Mouse (Mus musculus) lung, embryonic 16.5 days (tissue): ENCODE data around the gene C1ql4. TPM values are rescaled to one million over a fixed set of nuclear protein-coding genes. Genes with fewer than 3 reads are reported as not detected.

Experiments used
- ATAC-seq: fragments of 200-750 bp; cut with Nextera tagmentation; 2 replicates; pipeline ENCODE4 v1.8.0; 2017; ENCODE audit warnings: low read depth, mild to moderate bottlenecking, moderate library complexity
- H3K27ac ChIP-seq: fragments of 300-500 bp; sonication (generic); 2 replicates; pipeline ENCODE4 v1.5.1; 2014; ENCODE audit warnings: mild to moderate bottlenecking, control low read depth, low read length
- H3K27me3 ChIP-seq: fragments of 300-500 bp; sonication (generic); 2 replicates; pipeline ENCODE4 v1.6.1; 2014; ENCODE audit warnings: low read depth, low read length, mixed read lengths; ENCODE audit not compliant: control insufficient read depth, insufficient read depth
- H3K36me3 ChIP-seq: fragments of 300-500 bp; sonication (generic); 2 replicates; pipeline ENCODE4 v1.6.1; 2014; ENCODE audit warnings: low read length; ENCODE audit not compliant: control insufficient read depth, insufficient read depth
- H3K4me1 ChIP-seq: fragments of 300-500 bp; sonication (generic); replicated peaks from 2 replicates; pipeline ENCODE4 v1.6.1; 2014; ENCODE audit warnings: low read length, mixed read lengths; ENCODE audit not compliant: control insufficient read depth, insufficient read depth
- H3K4me2 ChIP-seq: fragments of 300-500 bp; sonication (generic); 2 replicates; pipeline ENCODE4 v1.6.1; 2014; ENCODE audit warnings: low read depth, low read length, control low read depth
- H3K4me3 ChIP-seq: fragments of 300-500 bp; sonication (generic); 2 replicates; pipeline ENCODE4 v1.5.1; 2014; ENCODE audit warnings: mild to moderate bottlenecking, low read length, control low read depth
- H3K9ac ChIP-seq: fragments of 300-500 bp; sonication (generic); 2 replicates; pipeline ENCODE4 v1.6.1; 2014; ENCODE audit warnings: low read length, control low read depth
- H3K9me3 ChIP-seq: fragments of 300-500 bp; sonication (generic); 2 replicates; pipeline ENCODE4 v1.6.1; 2016; ENCODE audit warnings: low read length; ENCODE audit not compliant: control insufficient read depth
- WGBS: fragments of 180-500 bp; shearing (Covaris S2); extraction: QIAGEN DNeasy Blood & Tissue Kit; methylation state at CpG from one replicate; pipeline ENCODE4 v1.1.7; 2014; 5-methylcytosine and 5-hydroxymethylcytosine counted together
- polyA plus RNA-seq: library from polyadenylated mRNA; unstranded; fragments of >200 nt; fragmentation: Nextera tagmentation; extraction: Ambion mirVana; gene quantifications from 2 replicates; pipeline ENCODE4 v1.2.1, GENCODE M21; 2015

Gene C1ql4
- polyA plus RNA-seq, 1 experiment from 2014 or later = not detected

DNA sequence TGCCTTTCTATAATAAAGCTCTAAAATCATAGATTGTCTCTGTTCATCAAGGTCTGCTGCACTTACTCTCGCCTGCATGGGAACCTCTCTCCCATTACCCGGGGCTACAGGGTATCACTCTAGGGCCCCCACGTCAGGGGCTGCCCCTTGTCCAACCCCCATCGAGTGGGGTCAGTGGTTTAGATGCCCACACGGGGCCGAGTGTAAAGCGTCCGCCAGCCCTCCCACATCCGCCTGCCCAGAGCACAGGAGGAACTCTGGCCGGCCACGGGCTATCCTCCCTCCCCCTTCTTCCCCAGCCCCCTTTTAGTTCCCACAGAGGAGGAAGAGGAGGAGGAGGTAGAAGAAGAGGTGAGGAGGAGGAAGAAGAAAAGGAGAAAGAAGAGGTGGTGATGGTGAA lies 33.2 kb upstream of the C1ql4 start:
- 8% methylated on average over 11 of the region's 11 CpGs for WGBS
- no peak overlapping the region for H3K4me3 ChIP-seq
- H3K27me3 ChIP-seq = no peaks in the 10 kb centered on the region
- ATAC-seq = no peak
- no peaks in the 10 kb centered on the region for H3K36me3 ChIP-seq
- H3K9ac ChIP-seq = no peak overlapping the region; the same call in 1 of the 2 replicates
- no peak overlapping the region for H3K27ac ChIP-seq
- H3K4me2 ChIP-seq = no peak overlapping the region
- peaks cover 5% of the 10 kb centered on the region for H3K4me1 ChIP-seq
- H3K9me3 ChIP-seq = no peaks in the 10 kb centered on the region

DNA sequence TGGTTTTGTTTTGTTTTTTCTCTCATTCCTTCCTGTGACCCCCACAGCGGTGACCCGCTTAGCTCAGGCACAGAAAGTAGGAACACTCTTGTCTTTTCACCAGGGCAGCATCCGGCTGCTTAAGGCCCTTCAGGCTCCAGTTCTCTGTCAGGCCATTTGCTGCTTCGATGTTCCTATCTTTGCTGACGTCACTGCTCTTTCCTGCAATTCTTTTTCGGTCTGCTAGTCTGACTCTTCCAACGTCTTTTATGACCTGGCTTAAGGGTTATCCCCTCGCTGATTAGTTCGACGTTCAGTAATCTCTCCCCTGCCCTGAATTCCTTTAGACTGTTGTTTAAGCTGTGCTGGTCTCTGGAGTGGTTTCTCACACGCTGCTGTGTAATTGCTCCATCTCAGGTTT lies 28.9 kb upstream of the C1ql4 start:
- ATAC-seq = no peak
- H3K4me1 ChIP-seq = 0 out of 2 replicates have a peak, but pooled peaks cover 3% of the 10 kb centered on the region
- H3K36me3 ChIP-seq = no peaks in the 10 kb centered on the region
- H3K4me2 ChIP-seq = no peak overlapping the region
- H3K27me3 ChIP-seq = no peaks in the 10 kb centered on the region
- H3K9me3 ChIP-seq = no peaks in the 10 kb centered on the region
- 38% methylated on average over 11 of the region's 11 CpGs for WGBS
- H3K4me3 ChIP-seq = no peak overlapping the region
- no peak overlapping the region for H3K27ac ChIP-seq
- H3K9ac ChIP-seq = no peak overlapping the region

DNA sequence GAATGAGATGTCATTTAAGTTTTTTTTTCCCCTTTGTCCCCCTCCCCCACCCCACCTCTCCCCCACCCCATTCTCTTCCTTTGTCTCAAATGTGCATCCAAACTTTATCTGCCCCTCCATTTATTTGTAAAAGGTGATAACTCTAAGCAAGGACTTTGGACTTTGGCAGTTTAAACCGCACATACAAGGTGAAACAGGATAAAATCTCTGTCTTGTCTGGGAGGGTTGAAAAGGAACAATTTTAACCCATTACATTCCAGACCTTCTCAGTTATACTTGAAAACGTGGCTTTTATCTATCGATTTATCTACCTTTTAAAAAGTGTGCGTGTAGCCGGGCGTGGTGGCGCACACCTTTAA lies 27.4 kb upstream of the C1ql4 start:
- ATAC-seq = no peak
- no peaks in the 10 kb centered on the region for H3K36me3 ChIP-seq
- H3K9ac ChIP-seq = no peak overlapping the region
- no peak overlapping the region for H3K27ac ChIP-seq
- H3K27me3 ChIP-seq = no peaks in the 10 kb centered on the region
- no peaks in the 10 kb centered on the region for H3K9me3 ChIP-seq
- H3K4me1 ChIP-seq = 0 out of 2 replicates have a peak, but pooled peaks cover 3% of the 10 kb centered on the region
- H3K4me2 ChIP-seq = no peak overlapping the region
- no peak overlapping the region for H3K4me3 ChIP-seq
- WGBS = 73% methylated on average over 7 of the region's 7 CpGs

DNA sequence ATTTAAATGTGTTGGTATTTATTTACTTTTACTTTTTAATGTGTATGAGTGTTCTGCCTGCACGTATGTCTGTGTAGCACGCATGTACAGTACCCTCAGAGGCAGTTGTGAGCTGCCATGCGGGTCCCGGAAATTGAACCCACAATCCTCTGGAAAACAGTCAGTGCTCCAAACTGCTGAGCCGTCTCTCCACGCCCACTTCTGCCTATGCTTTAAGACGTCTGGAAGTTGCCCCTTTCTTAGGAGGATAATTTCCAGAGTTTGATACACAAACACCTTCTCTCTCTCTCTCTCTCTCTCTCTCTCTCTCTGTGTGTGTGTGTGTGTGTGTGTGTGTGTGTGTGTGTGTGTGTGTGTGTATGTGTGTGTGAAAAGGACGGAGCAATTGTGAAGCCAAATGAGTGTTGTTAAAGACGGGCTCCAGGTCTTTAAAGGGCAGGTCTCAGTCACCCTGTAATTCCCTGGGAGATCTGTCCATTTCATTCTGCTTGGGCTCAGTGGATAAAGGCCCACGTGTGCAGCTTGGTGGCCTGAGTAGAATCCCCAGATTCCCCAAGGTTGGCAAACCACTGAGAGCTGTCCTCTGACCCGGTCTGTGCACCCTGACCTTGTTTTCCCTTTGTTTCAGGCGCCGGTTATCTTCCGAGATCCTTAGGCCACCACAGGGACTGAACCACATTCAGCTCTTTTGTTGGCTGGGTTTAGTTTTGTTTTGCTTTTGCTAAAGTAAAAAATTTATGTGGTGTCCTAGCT lies 26.9 kb upstream of the C1ql4 start:
- no peak overlapping the region for H3K4me3 ChIP-seq
- no peaks in the 10 kb centered on the region for H3K27me3 ChIP-seq
- H3K36me3 ChIP-seq = no peaks in the 10 kb centered on the region
- ATAC-seq = no peak
- 45% methylated on average over 14 of the region's 14 CpGs for WGBS
- no peak overlapping the region for H3K27ac ChIP-seq
- H3K4me1 ChIP-seq = 0 out of 2 replicates have a peak, but pooled peaks cover 3% of the 10 kb centered on the region
- no peak overlapping the region for H3K9ac ChIP-seq
- H3K4me2 ChIP-seq = no peak overlapping the region
- H3K9me3 ChIP-seq = no peaks in the 10 kb centered on the region

DNA sequence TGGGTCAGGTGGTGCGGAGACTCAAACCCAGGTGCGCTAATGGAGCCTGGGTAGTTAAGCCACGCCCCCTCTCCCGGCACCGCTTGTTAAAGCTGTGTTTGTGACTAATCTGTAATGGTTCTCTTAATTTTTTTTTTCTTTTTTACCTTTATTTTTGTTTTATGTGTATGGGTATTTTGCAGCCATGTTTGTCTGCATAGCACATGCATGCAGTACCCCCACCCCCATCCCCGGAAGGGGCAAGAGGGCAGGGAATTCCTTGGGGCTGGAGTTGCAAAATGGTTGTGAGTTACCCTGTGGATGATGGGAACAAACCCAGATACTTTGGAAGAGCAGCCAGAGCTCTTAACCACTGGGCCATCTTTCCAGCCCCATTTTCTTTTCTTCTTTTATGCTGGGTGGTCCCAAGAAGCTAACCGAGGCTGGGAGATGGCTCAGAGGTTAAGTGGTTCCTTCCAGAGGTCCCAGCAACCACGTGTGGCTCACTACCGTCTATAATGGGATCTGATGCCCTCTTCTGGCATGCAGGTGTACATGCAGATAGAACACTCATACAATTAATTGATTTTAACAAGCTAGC lies 25.9 kb upstream of the C1ql4 start:
- Histone ChIP-seq H3K36me3 (no peaks in the 10 kb centered on the region), H3K27me3 (no peaks in the 10 kb centered on the region), H3K27ac (no peak overlapping the region), H3K4me1 (0 out of 2 replicates have a peak, but pooled peaks cover 3% of the 10 kb centered on the region), H3K4me2 (peak overlapping the region; percentile 18; the same call in 1 of the 2 replicates), H3K4me3 (no peak overlapping the region), H3K9me3 (no peaks in the 10 kb centered on the region), H3K9ac (no peak overlapping the region)
- WGBS = 6% methylated on average over 9 of the region's 9 CpGs
- peak; percentile 54; the same call in 1 of the 2 replicates for ATAC-seq

DNA sequence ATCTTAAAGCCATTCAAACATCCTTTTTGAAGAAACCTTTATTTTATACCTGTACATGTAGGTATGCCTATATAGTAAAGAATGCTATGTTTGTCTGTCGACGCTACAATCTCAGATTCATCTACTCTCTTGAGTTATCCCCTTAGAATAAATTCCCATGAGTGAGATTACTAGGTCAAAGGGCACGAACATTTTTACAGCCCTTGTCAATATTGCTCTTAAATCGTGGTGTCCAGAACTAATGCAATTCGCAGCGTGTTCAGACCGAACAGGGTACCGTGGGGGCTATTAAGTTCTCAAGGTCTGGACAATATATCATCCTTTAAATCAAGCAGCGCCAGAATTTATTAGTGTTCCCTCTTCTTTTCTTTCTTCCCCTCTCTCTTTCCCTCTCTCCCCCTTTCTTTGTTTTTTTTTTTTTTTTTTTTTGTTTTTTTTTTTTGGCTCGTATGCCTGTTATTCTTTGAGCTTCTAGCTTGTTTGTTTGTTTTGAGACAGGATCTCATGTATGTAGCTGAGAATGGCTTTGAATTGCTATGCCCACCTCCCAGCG lies 25.3 kb upstream of the C1ql4 start:
- Histone ChIP-seq H3K4me3 (no peak overlapping the region), H3K9me3 (no peaks in the 10 kb centered on the region), H3K4me1 (0 out of 2 replicates have a peak, but pooled peaks cover 3% of the 10 kb centered on the region), H3K27me3 (no peaks in the 10 kb centered on the region), H3K4me2 (peak overlapping the region; percentile 18; the same call in 1 of the 2 replicates), H3K9ac (no peak overlapping the region), H3K36me3 (no peaks in the 10 kb centered on the region), H3K27ac (no peak overlapping the region)
- WGBS = 61% methylated on average over 11 of the region's 11 CpGs
- ATAC-seq = no peak

DNA sequence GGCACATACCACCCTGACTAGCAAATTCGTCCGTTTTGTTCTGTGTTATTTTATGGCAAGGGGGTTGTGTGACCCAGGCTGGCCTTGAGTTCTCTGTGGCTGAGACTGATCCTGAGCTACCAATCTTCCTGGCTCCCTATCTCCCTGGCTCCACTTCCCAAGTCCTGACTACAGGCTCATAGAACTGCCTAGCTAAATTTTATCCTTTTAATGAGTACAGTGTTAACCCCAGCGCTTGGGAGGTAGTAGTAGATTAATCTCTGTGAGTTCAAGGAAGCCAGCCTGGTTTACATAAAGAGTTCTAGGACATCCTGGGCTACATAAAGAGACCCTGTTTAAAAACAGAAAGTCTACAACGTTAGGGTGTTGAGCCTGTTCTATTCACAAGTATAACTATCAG lies 24.2 kb upstream of the C1ql4 start:
- no peaks in the 10 kb centered on the region for H3K27me3 ChIP-seq
- no peak overlapping the region for H3K4me3 ChIP-seq
- 0 out of 2 replicates have a peak, but pooled peaks cover 3% of the 10 kb centered on the region for H3K4me1 ChIP-seq
- no peaks in the 10 kb centered on the region for H3K9me3 ChIP-seq
- no peak overlapping the region for H3K4me2 ChIP-seq
- H3K9ac ChIP-seq = no peak overlapping the region
- no peaks in the 10 kb centered on the region for H3K36me3 ChIP-seq
- 54% methylated on average over 4 of the region's 4 CpGs for WGBS
- ATAC-seq = no peak
- H3K27ac ChIP-seq = no peak overlapping the region

DNA sequence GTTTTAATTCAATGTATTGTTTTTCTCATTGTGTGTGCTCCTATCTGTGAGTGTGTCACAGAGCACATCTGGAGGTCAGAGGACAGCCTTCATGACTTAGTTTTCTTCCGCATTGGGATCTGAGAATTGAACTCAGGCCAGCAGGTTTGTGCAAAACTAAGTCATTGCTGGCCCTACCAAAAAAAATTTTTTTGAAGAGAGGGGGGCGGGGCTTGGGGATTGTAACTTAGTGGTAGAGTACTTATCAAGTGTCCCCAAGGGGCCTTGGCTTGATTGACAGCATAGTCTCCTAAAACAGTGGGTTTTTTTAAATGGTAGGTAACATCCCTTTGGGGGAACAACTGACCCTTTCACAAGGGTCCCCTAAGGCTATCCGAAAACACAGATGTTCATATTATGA lies 23.5 kb upstream of the C1ql4 start:
- H3K36me3 ChIP-seq = no peaks in the 10 kb centered on the region
- no peak overlapping the region for H3K4me3 ChIP-seq
- 79% methylated on average over 3 of the region's 3 CpGs for WGBS

DNA sequence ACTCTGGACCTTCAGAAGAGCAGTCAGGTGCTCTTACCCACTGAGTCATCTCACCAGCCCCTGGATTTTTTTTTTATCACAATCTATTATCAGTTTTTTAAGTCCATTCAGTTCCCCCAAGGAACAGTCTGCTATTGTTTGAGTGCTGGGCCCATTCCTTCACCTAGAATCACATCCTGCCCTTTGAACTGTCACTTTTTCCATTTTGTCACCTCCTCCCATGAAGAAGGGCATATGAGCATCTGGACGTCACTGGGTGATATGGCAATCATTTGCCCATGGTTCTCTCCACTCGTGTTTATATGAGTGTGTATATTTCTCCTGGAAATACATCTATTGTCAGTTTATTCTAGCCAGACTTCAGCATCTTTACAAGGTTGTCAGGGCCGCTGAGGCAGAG lies 20.2 kb upstream of the C1ql4 start:
- 66% methylated on average over 3 of the region's 3 CpGs for WGBS
- H3K9ac ChIP-seq = no peak overlapping the region
- no peak overlapping the region for H3K27ac ChIP-seq
- H3K27me3 ChIP-seq = no peaks in the 10 kb centered on the region
- no peaks in the 10 kb centered on the region for H3K4me1 ChIP-seq
- no peak overlapping the region for H3K4me2 ChIP-seq
- no peaks in the 10 kb centered on the region for H3K36me3 ChIP-seq
- ATAC-seq = no peak
- no peaks in the 10 kb centered on the region for H3K9me3 ChIP-seq
- no peak overlapping the region for H3K4me3 ChIP-seq

More for the DNA sequence above, 23.5 kb upstream of the C1ql4 start:
- H3K4me2 ChIP-seq = no peak overlapping the region
- no peaks in the 10 kb centered on the region for H3K27me3 ChIP-seq
- H3K27ac ChIP-seq = no peak overlapping the region
- H3K9me3 ChIP-seq = no peaks in the 10 kb centered on the region
- no peak for ATAC-seq
- no peak overlapping the region for H3K9ac ChIP-seq
- H3K4me1 ChIP-seq = 0 out of 2 replicates have a peak, but pooled peaks cover 3% of the 10 kb centered on the region
